Mouse (Mus musculus) layer of hippocampus, postnatal 25 days (tissue): ENCODE results near the gene Methig1. TPM values are rescaled to one million over a fixed set of nuclear protein-coding genes. Genes with fewer than 3 reads are reported as not detected.
"Not testable (repeated sequence)": the region's sequence is repeated elsewhere in the genome, so short reads cannot be mapped to it uniquely, and the experiment has no call there.

Experiments used
- DNase-seq, 2 experiments: peaks; one replicate each; pipeline ENCODE4 v3.0.0; 2022; ENCODE audit warnings: mixed read lengths in 2 of 2, low spot score in 1 of 2; ENCODE audit errors: extremely low spot score in 1 of 2
- total RNA-seq, 2 experiments: library from RNA; stranded (reverse); gene quantifications; 2 replicates each; pipeline ENCODE4 v1.2.3; 2021

Methig1 gene
- total RNA-seq, 2 experiments from 2014 or later = not detected

DNA sequence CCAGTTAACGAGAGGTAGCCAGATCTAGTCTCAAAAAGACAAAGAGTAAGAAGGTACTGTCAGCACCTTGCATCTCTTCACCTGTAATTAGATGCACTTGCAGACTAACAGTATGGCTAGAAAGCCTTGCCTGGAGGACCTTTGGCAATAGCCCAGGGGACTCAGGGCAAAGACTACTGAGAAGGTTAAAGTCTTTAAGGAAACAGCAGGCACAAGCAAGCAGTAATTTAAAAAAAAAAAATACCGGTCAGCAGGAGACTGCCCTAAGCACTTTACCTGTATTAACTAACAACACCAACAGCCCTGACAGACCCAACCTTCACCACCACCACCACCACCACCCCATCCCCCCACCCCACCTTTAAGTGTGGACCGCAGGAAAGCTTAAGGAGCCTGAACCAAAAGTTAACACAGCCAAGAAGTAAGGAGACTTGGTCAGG, 68.8 kb downstream of the Methig1 start, which contains the start of gene Gm5475:
TSS of gene Gm5475 (plus strand) at position 390 of the 440 bp plus-strand sequence.
- not testable (repeated sequence) for DNase-seq

DNA sequence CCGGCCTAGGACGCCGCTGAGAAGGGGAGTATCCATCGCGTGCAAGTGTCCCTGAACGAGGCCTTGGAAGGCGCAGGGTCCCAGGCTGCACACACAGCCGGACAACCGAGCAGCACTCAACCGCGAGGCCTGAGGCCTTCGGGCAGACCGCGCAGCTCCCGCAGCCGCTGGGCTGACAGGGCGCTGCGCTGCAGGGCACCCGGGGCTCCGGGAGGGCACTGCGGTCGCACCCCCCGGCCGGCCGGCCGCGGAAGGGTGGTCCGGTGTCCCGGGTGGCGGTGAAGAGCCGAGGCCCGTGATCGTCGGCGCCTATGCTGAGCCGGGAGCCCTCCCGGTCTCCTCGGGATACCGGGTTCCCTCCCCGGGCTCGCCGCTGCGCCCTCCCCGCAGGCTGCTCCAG, 69.5 kb downstream of the Methig1 start:
- peak in 1 of 2 experiments; percentile 14 for DNase-seq

DNA sequence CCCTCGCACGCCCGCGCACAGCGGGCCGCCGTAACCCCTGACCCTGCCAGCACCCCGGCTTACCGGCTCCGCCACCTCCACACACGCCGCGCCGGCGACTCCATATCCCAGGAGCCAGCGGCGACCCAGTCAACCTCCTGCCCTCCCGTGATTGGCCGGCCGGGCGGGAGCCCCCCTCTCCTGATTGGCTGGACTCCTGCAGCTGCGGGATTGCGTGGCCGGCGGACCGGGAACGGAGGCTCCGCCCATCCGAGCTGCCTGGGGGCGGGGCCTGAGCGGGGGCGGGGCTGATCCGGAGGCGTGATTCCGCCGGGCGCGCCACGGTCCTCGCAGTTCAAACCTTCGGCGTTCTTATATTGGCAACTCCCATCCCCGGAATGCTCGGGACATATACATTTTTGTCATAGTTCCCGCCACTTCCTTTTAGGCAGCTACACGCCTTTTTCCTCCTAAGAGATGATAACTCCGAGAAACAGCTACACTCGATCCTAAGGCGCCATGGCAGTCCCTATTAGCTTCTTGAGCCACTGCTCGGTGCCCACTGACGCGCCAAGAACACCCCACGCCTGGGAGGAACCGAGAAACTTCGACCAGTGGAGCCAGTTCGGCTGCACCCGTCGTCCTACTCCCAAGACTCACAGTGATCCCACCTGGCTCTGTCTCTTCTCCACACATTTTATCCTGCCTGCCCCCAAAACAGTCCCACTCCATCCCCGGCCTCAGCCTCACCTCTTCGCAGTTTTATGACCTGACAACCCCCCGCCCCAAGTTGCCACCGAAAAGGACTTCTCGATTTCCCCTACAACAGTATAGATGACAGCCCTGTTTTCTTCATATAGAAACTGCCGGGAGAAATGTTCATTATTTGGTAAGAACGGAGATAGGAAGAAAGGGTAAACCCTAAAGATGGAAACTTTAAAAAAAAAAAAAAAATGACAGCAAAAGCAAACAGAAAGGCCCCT, 70.2 kb downstream of the Methig1 start:
- DNase-seq = peak; percentile 84 to 92

GRCm38 (mm10) chr15:100423916-100424315, 71.0 kb downstream of the Methig1 start:
- DNase-seq = no peak

GRCm38 (mm10) chr15:100424396-100425122, 71.6 kb downstream of the Methig1 start, which contains the start of gene Slc11a2:
Slc11a2 (minus strand) TSS chr15:100425072.
- DNase-seq = no peak

GRCm38 (mm10) chr15:100428296-100428905, 75.5 kb downstream of the Methig1 start:
- DNase-seq = no peak

DNA sequence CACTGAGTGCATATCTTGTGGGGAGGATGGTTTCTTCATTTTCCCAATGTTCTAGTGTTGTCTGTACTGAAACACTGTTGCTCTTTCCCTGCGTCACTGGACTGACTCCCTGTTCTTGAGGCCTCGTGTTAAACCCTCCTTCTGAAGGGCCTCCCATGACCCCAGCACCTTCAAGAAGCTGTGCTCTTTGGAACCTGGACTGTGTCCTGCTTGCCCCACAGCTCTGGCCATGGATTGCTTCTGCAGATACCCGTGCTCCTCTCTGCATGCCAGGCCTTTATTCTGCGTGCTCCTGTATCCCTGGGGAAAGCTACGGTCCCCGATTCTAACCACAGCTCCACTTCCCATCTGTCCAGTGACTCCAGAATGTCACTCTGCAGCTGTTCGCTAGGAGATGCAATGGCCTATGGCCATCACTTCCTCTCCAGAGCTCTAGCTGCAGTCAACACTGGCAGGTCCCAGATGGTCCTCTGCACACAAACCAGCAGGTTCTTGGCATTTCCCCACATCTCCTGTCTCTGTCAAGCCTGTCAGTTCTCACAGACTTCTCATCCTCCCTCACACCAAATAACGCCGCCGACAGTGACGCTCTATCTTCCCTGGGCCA, 77.1 kb downstream of the Methig1 start:
- no peak for DNase-seq

GRCm38 (mm10) chr15:100433234-100433633, 80.3 kb downstream of the Methig1 start:
- DNase-seq = no peak

Other genes with a start within 250 kb of the Methig1 start
- 10 to 100 TPM; 19.3 to 24.3 TPM for gene Atf1, start 125.3 kb upstream of the Methig1 start, total RNA-seq
- not detected for gene Tmprss12, start 72.3 kb upstream of the Methig1 start, total RNA-seq
- gene Mettl7a1, start 49.0 kb upstream of the Methig1 start, total RNA-seq = 10 to 100 TPM; 31.0 to 35.0 TPM
- under 1 TPM; 0.23 to 0.32 TPM for gene Mettl7a3, start 18.2 kb upstream of the Methig1 start, total RNA-seq
- under 1 TPM; 0.31 to 0.79 TPM for gene Mettl7a2, start 51 bp downstream of the Methig1 start, total RNA-seq
- not detected for gene Higd1c, start 11.4 kb downstream of the Methig1 start, total RNA-seq
- not detected for gene Gm5475, start 69.0 kb downstream of the Methig1 start, total RNA-seq
- 10 to 100 TPM; 49.3 to 66.3 TPM for gene Slc11a2, start 71.9 kb downstream of the Methig1 start, total RNA-seq
- gene Letmd1, start 115.9 kb downstream of the Methig1 start, total RNA-seq = 10 to 100 TPM; 56.9 to 58.5 TPM
- 10 to 100 TPM; 27.0 to 27.9 TPM for gene Csrnp2, start 142.3 kb downstream of the Methig1 start, total RNA-seq
- gene Tfcp2, start 198.9 kb downstream of the Methig1 start, total RNA-seq = 10 to 100 TPM; 26.9 to 29.0 TPM
- gene Pou6f1, start 246.8 kb downstream of the Methig1 start, total RNA-seq = 100 to 1,000 TPM in 1 of 2 experiments, 10 to 100 TPM in 1; 95.7 to 110 TPM